Mouse (Mus musculus): Measurements from ENCODE around the gene Zfp46. TPM values are rescaled to one million over a fixed set of nuclear protein-coding genes. Genes with fewer than 3 reads are reported as not detected.

Gene Zfp46
- polyA plus RNA-seq, 1 experiment from 2014 or later: 18.3 TPM

GRCm38 (mm10) chr4:136266716-136267343, 17.7 kb upstream of the Zfp46 start:
- 74% methylated on average over 9 of the region's 9 CpGs for WGBS
- Histone ChIP-seq H3K36me3 (no peaks in the 10 kb centered on the region), H3K9me3 (replicated peaks) (no peaks in the 10 kb centered on the region), H3K9ac (no peak overlapping the region), H3K27me3 (no peaks in the 10 kb centered on the region), H3K27ac (no peak overlapping the region), H3K4me3 (no peak overlapping the region), H3K4me1 (replicated peaks) (peaks cover 10% of the 10 kb centered on the region; the same call in 1 of the 2 replicates), H3K4me2 (no peak overlapping the region)
- no peak for ATAC-seq (replicated peaks; ENCODE audit: insufficient number of reproducible peaks, insufficient read depth, low FRiP score, low read depth)

- 82% methylated on average over 1 of the region's 1 CpGs for WGBS
- no peak overlapping the region for H3K4me2 ChIP-seq
- no peak overlapping the region for H3K9ac ChIP-seq
- H3K27me3 ChIP-seq: no peaks in the 10 kb centered on the region
- no peaks in the 10 kb centered on the region for H3K9me3 ChIP-seq (replicated peaks)
- H3K4me3 ChIP-seq: no peak overlapping the region
- H3K36me3 ChIP-seq: peaks cover 13% of the 10 kb centered on the region
- H3K4me1 ChIP-seq (replicated peaks): 0 out of 2 replicates have a peak, but pooled peaks cover 5% of the 10 kb centered on the region
- ATAC-seq (replicated peaks; ENCODE audit: insufficient number of reproducible peaks, insufficient read depth, low FRiP score, low read depth): no peak
- no peak overlapping the region for H3K27ac ChIP-seq
Measured at GRCm38 (mm10) chr4:136268912-136269311, 15.6 kb upstream of the Zfp46 start.

GRCm38 (mm10) chr4:136270648-136271047, 13.8 kb upstream of the Zfp46 start:
- H3K4me3 ChIP-seq: no peak overlapping the region
- 0 out of 2 replicates have a peak, but pooled peaks cover 5% of the 10 kb centered on the region for H3K4me1 ChIP-seq (replicated peaks)
- no peaks in the 10 kb centered on the region for H3K9me3 ChIP-seq (replicated peaks)
- H3K27me3 ChIP-seq: no peaks in the 10 kb centered on the region
- H3K36me3 ChIP-seq: peaks cover 15% of the 10 kb centered on the region
- no peak overlapping the region for H3K4me2 ChIP-seq
- no peak; the same call in 1 of the 2 replicates for ATAC-seq (replicated peaks; ENCODE audit: insufficient number of reproducible peaks, insufficient read depth, low FRiP score, low read depth)
- H3K27ac ChIP-seq: no peak overlapping the region
- H3K9ac ChIP-seq: no peak overlapping the region
- WGBS: 68% methylated on average over 8 of the region's 8 CpGs

- no peak overlapping the region for H3K27ac ChIP-seq
Measured at GRCm38 (mm10) chr4:136281097-136281496, 3.4 kb upstream of the Zfp46 start.

DNA sequence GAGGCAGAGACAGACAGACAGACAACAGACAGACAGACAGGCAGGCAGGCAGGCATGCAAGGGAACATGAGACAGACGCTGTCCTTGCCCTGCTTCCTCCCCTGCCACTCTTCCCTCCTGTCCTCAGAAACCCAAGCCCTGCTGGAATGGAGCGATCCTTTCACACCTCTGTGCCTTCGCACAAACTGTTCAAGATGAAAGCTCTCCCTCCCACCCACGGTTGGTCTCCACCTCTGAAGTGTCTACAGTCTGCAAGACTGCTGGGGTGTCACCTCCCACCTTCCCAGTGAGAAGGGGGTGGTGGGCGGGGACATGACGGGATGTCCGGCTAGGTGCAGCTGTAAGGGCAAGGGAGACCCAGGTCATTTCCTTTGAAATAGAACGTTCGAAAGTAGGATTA, 2.9 kb upstream of the Zfp46 start:
- 47% methylated on average over 9 of the region's 9 CpGs for WGBS

More at GRCm38 (mm10) chr4:136281097-136281496, 3.4 kb upstream of the Zfp46 start:
- Histone ChIP-seq H3K36me3 (no peaks in the 10 kb centered on the region), H3K4me3 (no peak overlapping the region), H3K4me1 (replicated peaks) (peaks cover 28% of the 10 kb centered on the region), H3K4me2 (no peak overlapping the region), H3K27me3 (no peaks in the 10 kb centered on the region), H3K9ac (no peak overlapping the region), H3K9me3 (replicated peaks) (no peaks in the 10 kb centered on the region)
- WGBS: 74% methylated on average over 8 of the region's 8 CpGs
- ATAC-seq (replicated peaks; ENCODE audit: insufficient number of reproducible peaks, insufficient read depth, low FRiP score, low read depth): no peak

DNA sequence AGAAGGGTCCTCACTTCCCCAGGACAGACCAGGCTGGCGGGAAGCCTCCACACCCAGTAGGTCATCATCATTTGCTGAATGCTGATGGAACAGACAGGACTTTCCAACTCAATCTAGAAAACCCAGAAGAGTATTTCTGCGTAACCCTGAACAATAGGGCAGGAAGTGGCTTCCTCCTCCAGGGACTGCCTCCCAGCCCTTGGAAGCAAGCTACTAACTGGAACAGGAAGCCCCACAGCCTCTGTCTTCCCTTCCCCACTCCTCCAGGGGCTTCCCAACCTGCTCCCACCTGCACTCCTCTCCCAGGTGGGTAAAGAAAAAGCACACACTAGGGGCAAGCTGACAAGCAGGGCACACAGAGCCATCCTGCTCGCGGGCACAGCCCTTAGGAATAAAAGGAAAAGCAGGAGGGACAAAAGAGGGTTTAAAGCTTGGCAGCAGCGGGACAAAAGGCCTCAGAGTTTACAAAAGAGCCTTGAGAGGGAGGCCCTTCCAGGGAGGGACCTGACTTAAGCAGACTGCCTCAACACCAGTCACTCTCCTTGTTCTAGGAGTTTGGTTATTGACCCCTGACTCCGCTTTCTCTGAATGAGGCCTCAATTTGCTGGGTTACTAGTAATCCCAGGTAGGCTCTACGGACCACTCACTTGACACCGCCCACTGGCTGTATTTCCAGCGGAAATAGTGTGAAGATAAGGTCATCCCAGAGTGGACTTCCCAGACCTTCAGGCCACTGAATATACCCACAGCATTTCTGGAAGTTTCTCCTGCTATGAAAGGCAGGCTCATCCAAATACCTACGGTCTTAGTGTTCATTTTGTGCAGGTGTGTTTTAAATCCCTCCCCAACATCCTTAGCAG, 1.6 kb upstream of the Zfp46 start:
- Histone ChIP-seq H3K36me3 (peaks cover 9% of the 10 kb centered on the region), H3K27me3 (no peaks in the 10 kb centered on the region), H3K9me3 (replicated peaks) (no peaks in the 10 kb centered on the region), H3K4me2 (0 out of 2 replicates have a peak overlapping the region, but pooled peaks have one; percentile 5), H3K4me3 (no peak overlapping the region), H3K27ac (peak overlapping the region; percentile 98), H3K4me1 (replicated peaks) (peaks cover 46% of the 10 kb centered on the region), H3K9ac (no peak overlapping the region)
- ATAC-seq (replicated peaks; ENCODE audit: insufficient number of reproducible peaks, insufficient read depth, low FRiP score, low read depth): no peak
- WGBS: 55% methylated on average over 10 of the region's 10 CpGs

More for the DNA sequence above, 2.9 kb upstream of the Zfp46 start:
- ATAC-seq (replicated peaks; ENCODE audit: insufficient number of reproducible peaks, insufficient read depth, low FRiP score, low read depth): no peak
- Histone ChIP-seq H3K4me2 (no peak overlapping the region), H3K4me1 (replicated peaks) (peaks cover 33% of the 10 kb centered on the region), H3K9ac (no peak overlapping the region), H3K4me3 (no peak overlapping the region), H3K9me3 (replicated peaks) (no peaks in the 10 kb centered on the region), H3K27ac (no peak overlapping the region), H3K36me3 (no peaks in the 10 kb centered on the region), H3K27me3 (no peaks in the 10 kb centered on the region)

- ATAC-seq (replicated peaks; ENCODE audit: insufficient number of reproducible peaks, insufficient read depth, low FRiP score, low read depth): no peak
- H3K4me3 ChIP-seq: 0 out of 2 replicates have a peak overlapping the region, but pooled peaks have one; percentile 75
- H3K4me2 ChIP-seq: peak overlapping the region; percentile 91
- no peaks in the 10 kb centered on the region for H3K27me3 ChIP-seq
- WGBS: 35% methylated on average over 2 of the region's 2 CpGs
- peaks cover 46% of the 10 kb centered on the region for H3K4me1 ChIP-seq (replicated peaks)
- peaks cover 19% of the 10 kb centered on the region for H3K36me3 ChIP-seq
- H3K9me3 ChIP-seq (replicated peaks): no peaks in the 10 kb centered on the region
- H3K27ac ChIP-seq: peak overlapping the region; percentile 98
- H3K9ac ChIP-seq: 0 out of 2 replicates have a peak overlapping the region, but pooled peaks have one; percentile 15
Measured at GRCm38 (mm10) chr4:136283783-136284182, 700 bp upstream of the Zfp46 start.

- H3K27me3 ChIP-seq: no peaks in the 10 kb centered on the region
- ATAC-seq (replicated peaks; ENCODE audit: insufficient number of reproducible peaks, insufficient read depth, low FRiP score, low read depth): no peak
Measured at GRCm38 (mm10) chr4:136284891-136285290, 408 bp downstream of the Zfp46 start.

DNA sequence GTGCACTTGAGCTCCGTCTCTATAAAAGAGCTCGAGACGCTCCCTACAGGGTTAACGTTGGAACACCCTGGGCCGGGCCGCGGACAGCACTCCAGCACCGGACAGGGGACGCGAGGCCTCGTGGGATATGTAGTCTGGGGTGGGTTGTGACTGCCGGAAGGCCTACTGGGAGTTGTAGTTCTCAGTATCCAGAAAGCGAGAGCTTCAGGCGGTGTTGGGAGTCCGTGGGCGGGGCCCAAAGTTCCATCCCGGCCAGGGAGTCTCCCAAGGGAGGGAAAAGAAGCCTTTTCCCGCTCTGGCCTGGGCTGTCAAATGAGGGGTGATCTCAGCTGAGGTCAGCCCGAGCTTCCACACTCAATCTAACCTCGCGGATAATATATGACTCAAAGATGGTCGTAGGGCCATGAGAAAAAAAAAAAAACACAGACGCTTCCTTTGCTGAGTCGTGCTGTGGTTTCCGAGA, 896 bp downstream of the Zfp46 start:
- peaks cover 35% of the 10 kb centered on the region for H3K36me3 ChIP-seq

More at GRCm38 (mm10) chr4:136284891-136285290, 408 bp downstream of the Zfp46 start:
- Histone ChIP-seq H3K9me3 (replicated peaks) (no peaks in the 10 kb centered on the region), H3K4me2 (peak overlapping the region; percentile 91), H3K9ac (peak overlapping the region; percentile 46), H3K27ac (peak overlapping the region; percentile 98), H3K36me3 (peaks cover 30% of the 10 kb centered on the region), H3K4me3 (peak overlapping the region; percentile 75), H3K4me1 (replicated peaks) (peaks cover 46% of the 10 kb centered on the region)
- WGBS: 9% methylated on average over 6 of the region's 6 CpGs

GRCm38 (mm10) chr4:136285811-136286371, 1.4 kb downstream of the Zfp46 start:
- peak overlapping the region; percentile 91 for H3K4me2 ChIP-seq
- H3K9ac ChIP-seq: peak overlapping the region; percentile 68
- H3K9me3 ChIP-seq (replicated peaks): no peaks in the 10 kb centered on the region
- H3K27ac ChIP-seq: peak overlapping the region; percentile 98
- H3K36me3 ChIP-seq: peaks cover 40% of the 10 kb centered on the region
- peak overlapping the region; percentile 75 for H3K4me3 ChIP-seq
- WGBS: under 1% methylated on average over 29 of the region's 29 CpGs
- ATAC-seq (replicated peaks; ENCODE audit: insufficient number of reproducible peaks, insufficient read depth, low FRiP score, low read depth): peak; percentile 86
- peaks cover 46% of the 10 kb centered on the region for H3K4me1 ChIP-seq (replicated peaks)
- no peaks in the 10 kb centered on the region for H3K27me3 ChIP-seq

More for the DNA sequence above, 896 bp downstream of the Zfp46 start:
- H3K4me3 ChIP-seq: peak overlapping the region; percentile 75
- H3K4me2 ChIP-seq: peak overlapping the region; percentile 91
- H3K27me3 ChIP-seq: no peaks in the 10 kb centered on the region
- WGBS: under 1% methylated on average over 25 of the region's 25 CpGs
- peak overlapping the region; percentile 46 for H3K9ac ChIP-seq
- peak; percentile 95 for ATAC-seq (replicated peaks; ENCODE audit: insufficient number of reproducible peaks, insufficient read depth, low FRiP score, low read depth)
- H3K4me1 ChIP-seq (replicated peaks): peaks cover 46% of the 10 kb centered on the region
- no peaks in the 10 kb centered on the region for H3K9me3 ChIP-seq (replicated peaks)
- H3K27ac ChIP-seq: peak overlapping the region; percentile 98
